Mouse (Mus musculus) kidney, adult 2 months (tissue): ENCODE measurements around the gene St13.

Experiments
- CTCF ChIP-seq: fragments of 200-500 bp; conservative IDR thresholded peaks from 2 replicates; pipeline ENCODE4 v1.5.1; 2011; ENCODE audit warnings: low read depth, mild to moderate bottlenecking, control low read depth, low read length, moderate library complexity, mixed read lengths; ENCODE audit not compliant: insufficient read depth, insufficient read length
- POLR2A ChIP-seq: fragments of 200-500 bp; IDR thresholded peaks from one replicate; pipeline ENCODE4 v1.6.1; 2011; ENCODE audit warnings: low read depth, low read length, control low read depth

DNA sequence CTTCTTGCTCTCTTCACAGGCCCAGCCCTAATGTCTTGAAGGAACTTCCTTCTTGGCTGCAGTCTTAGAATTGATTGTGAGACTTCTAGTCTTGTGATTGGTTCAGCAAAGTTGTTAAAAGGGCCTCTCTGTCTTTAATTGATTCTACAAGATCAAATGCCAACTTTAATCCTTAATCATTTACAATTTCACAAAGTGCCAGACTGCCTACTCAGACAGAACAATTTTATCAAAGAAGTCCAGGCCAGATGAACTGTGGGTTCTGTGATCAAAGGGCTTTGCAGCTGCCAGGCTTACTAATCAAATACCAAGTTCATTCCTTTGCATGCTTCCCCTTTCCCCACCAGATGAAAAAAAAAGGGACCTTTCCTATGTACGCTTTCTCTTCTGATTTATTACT lies 21.6 kb upstream of the St13 start:
- no peak for TF ChIP-seq CTCF
- no peak for TF ChIP-seq POLR2A
